Mouse (Mus musculus) neural tube, embryonic 13.5 days (tissue): ENCODE measurements around the gene Zkscan14. TPM values are rescaled to one million over a fixed set of nuclear protein-coding genes. Genes with fewer than 3 reads are reported as not detected.
"Not testable (repeated sequence)": the region's sequence is repeated elsewhere in the genome, so short reads cannot be mapped to it uniquely, and the experiment has no call there.

Experiments used
- ATAC-seq: fragments of 200-750 bp; cut with Nextera tagmentation; 2 replicates; pipeline ENCODE4 v1.8.0; 2017; ENCODE audit warnings: low read depth, mild to moderate bottlenecking, moderate TSS enrichment, moderate library complexity
- H3K27ac ChIP-seq: fragments of 300-500 bp; sonication (generic); replicated peaks from 2 replicates; pipeline ENCODE4 v1.5.1; 2015; ENCODE audit warnings: moderate library complexity, mild to moderate bottlenecking, inconsistent platforms
- H3K27me3 ChIP-seq: fragments of 300-500 bp; sonication (generic); 2 replicates; pipeline ENCODE4 v1.6.1; 2015; ENCODE audit warnings: mild to moderate bottlenecking, inconsistent platforms
- H3K36me3 ChIP-seq: fragments of 300-500 bp; sonication (generic); 2 replicates; pipeline ENCODE4 v1.6.1; 2015; ENCODE audit warnings: mild to moderate bottlenecking, inconsistent platforms
- H3K4me1 ChIP-seq: fragments of 300-500 bp; sonication (generic); replicated peaks from 2 replicates; pipeline ENCODE4 v1.6.1; 2015; ENCODE audit warnings: inconsistent platforms
- H3K4me2 ChIP-seq: fragments of 300-500 bp; sonication (generic); 2 replicates; pipeline ENCODE4 v1.6.1; 2015; ENCODE audit warnings: inconsistent platforms, mild to moderate bottlenecking, moderate library complexity
- H3K4me3 ChIP-seq: fragments of 300-500 bp; sonication (generic); 2 replicates; pipeline ENCODE4 v1.5.1; 2015; ENCODE audit warnings: mild to moderate bottlenecking, inconsistent platforms
- H3K9ac ChIP-seq: fragments of 300-500 bp; sonication (generic); 2 replicates; pipeline ENCODE4 v1.6.1; 2015; ENCODE audit warnings: moderate library complexity, mild to moderate bottlenecking, inconsistent platforms
- H3K9me3 ChIP-seq: fragments of 300-500 bp; sonication (generic); 2 replicates; pipeline ENCODE4 v1.6.1; 2016; ENCODE audit warnings: inconsistent platforms
- WGBS: fragments of 180-500 bp; shearing (Covaris S2); methylation state at CpG from one replicate; pipeline ENCODE4 v1.1.7; 2015; 5-methylcytosine and 5-hydroxymethylcytosine counted together
- polyA plus RNA-seq: library from polyadenylated mRNA; unstranded; fragments of >200 nt; fragmentation: Nextera tagmentation; extraction: Ambion mirVana; gene quantifications from 2 replicates; pipeline ENCODE4 v1.2.1, GENCODE M21; 2015

Zkscan14 gene
- polyA plus RNA-seq, 1 experiment from 2014 or later: 13.6 TPM

- Histone ChIP-seq H3K4me1 (no peaks in the 10 kb centered on the region), H3K9ac (no peak overlapping the region), H3K27me3 (no peaks in the 10 kb centered on the region), H3K36me3 (peaks cover 69% of the 10 kb centered on the region), H3K27ac (no peak overlapping the region), H3K4me3 (no peak overlapping the region), H3K9me3 (no peaks in the 10 kb centered on the region), H3K4me2 (no peak overlapping the region)
- 95% methylated on average over 21 of the region's 21 CpGs for WGBS
- ATAC-seq: no peak
Observed at GRCm38 (mm10) chr5:145218206-145218605, 16.5 kb upstream of the Zkscan14 start.

GRCm38 (mm10) chr5:145217746-145218145 lies 16.1 kb upstream of the Zkscan14 start:
- Histone ChIP-seq H3K4me2 (no peak overlapping the region), H3K4me3 (no peak overlapping the region), H3K9ac (no peak overlapping the region), H3K9me3 (no peaks in the 10 kb centered on the region), H3K36me3 (peaks cover 72% of the 10 kb centered on the region), H3K4me1 (no peaks in the 10 kb centered on the region), H3K27ac (no peak overlapping the region), H3K27me3 (no peaks in the 10 kb centered on the region)
- WGBS: 83% methylated on average over 6 of the region's 6 CpGs
- ATAC-seq: no peak

- Histone ChIP-seq H3K4me2 (no peak overlapping the region), H3K4me1 (no peaks in the 10 kb centered on the region), H3K27ac (no peak overlapping the region), H3K9me3 (no peaks in the 10 kb centered on the region), H3K27me3 (no peaks in the 10 kb centered on the region), H3K36me3 (peaks cover 78% of the 10 kb centered on the region), H3K4me3 (no peak overlapping the region), H3K9ac (no peak overlapping the region)
- ATAC-seq: no peak
- WGBS: 73% methylated on average over 4 of the region's 4 CpGs
Observed at GRCm38 (mm10) chr5:145214679-145215078, 13.0 kb upstream of the Zkscan14 start.

- WGBS: 91% methylated on average over 3 of the region's 3 CpGs
Observed at GRCm38 (mm10) chr5:145213505-145213904, 11.8 kb upstream of the Zkscan14 start.

GRCm38 (mm10) chr5:145212216-145212615 lies 10.5 kb upstream of the Zkscan14 start:
- no peaks in the 10 kb centered on the region for H3K27me3 ChIP-seq
- peaks cover 72% of the 10 kb centered on the region for H3K36me3 ChIP-seq
- no peak overlapping the region for H3K9ac ChIP-seq
- H3K4me3 ChIP-seq: no peak overlapping the region
- no peak for ATAC-seq
- no peaks in the 10 kb centered on the region for H3K9me3 ChIP-seq
- WGBS: 93% methylated on average over 4 of the region's 4 CpGs
- no peak overlapping the region for H3K27ac ChIP-seq
- H3K4me1 ChIP-seq: no peaks in the 10 kb centered on the region
- no peak overlapping the region for H3K4me2 ChIP-seq

More at GRCm38 (mm10) chr5:145213505-145213904, 11.8 kb upstream of the Zkscan14 start:
- no peak overlapping the region for H3K9ac ChIP-seq
- H3K36me3 ChIP-seq: peaks cover 77% of the 10 kb centered on the region
- H3K4me2 ChIP-seq: no peak overlapping the region
- no peak overlapping the region for H3K27ac ChIP-seq
- H3K27me3 ChIP-seq: no peaks in the 10 kb centered on the region
- no peaks in the 10 kb centered on the region for H3K9me3 ChIP-seq
- no peak for ATAC-seq
- no peak overlapping the region for H3K4me3 ChIP-seq
- H3K4me1 ChIP-seq: no peaks in the 10 kb centered on the region

GRCm38 (mm10) chr5:145211340-145211739 lies 9.7 kb upstream of the Zkscan14 start:
- 94% methylated on average over 4 of the region's 4 CpGs for WGBS
- Histone ChIP-seq H3K4me3 (no peak overlapping the region), H3K36me3 (peaks cover 76% of the 10 kb centered on the region), H3K9ac (no peak overlapping the region), H3K4me1 (no peaks in the 10 kb centered on the region), H3K9me3 (no peaks in the 10 kb centered on the region), H3K27me3 (no peaks in the 10 kb centered on the region), H3K27ac (no peak overlapping the region), H3K4me2 (no peak overlapping the region)
- no peak for ATAC-seq

- ATAC-seq, H3K4me3 ChIP-seq, H3K9me3 ChIP-seq, H3K9ac ChIP-seq, H3K4me2 ChIP-seq, H3K27me3 ChIP-seq, H3K27ac ChIP-seq: not testable (repeated sequence)
- Histone ChIP-seq H3K4me1 (peaks cover 13% of the 10 kb centered on the region), H3K36me3 (peaks cover 56% of the 10 kb centered on the region)
- 37% methylated on average over 11 of the region's 11 CpGs for WGBS
Observed at GRCm38 (mm10) chr5:145208391-145208790, 6.7 kb upstream of the Zkscan14 start.

GRCm38 (mm10) chr5:145207954-145208353 lies 6.3 kb upstream of the Zkscan14 start:
- peaks cover 53% of the 10 kb centered on the region for H3K36me3 ChIP-seq
- ATAC-seq: no peak
- no peak overlapping the region for H3K4me2 ChIP-seq
- no peak overlapping the region for H3K4me3 ChIP-seq
- H3K9ac ChIP-seq: no peak overlapping the region
- peaks cover 13% of the 10 kb centered on the region for H3K4me1 ChIP-seq
- H3K27me3 ChIP-seq: no peaks in the 10 kb centered on the region
- no peak overlapping the region for H3K27ac ChIP-seq
- no peaks in the 10 kb centered on the region for H3K9me3 ChIP-seq
- 87% methylated on average over 6 of the region's 6 CpGs for WGBS

GRCm38 (mm10) chr5:145207385-145207784 lies 5.7 kb upstream of the Zkscan14 start:
- Histone ChIP-seq H3K4me2 (no peak overlapping the region), H3K4me3 (no peak overlapping the region), H3K27ac (no peak overlapping the region), H3K9ac (no peak overlapping the region), H3K36me3 (peaks cover 47% of the 10 kb centered on the region), H3K27me3 (no peaks in the 10 kb centered on the region), H3K9me3 (no peaks in the 10 kb centered on the region), H3K4me1 (peaks cover 13% of the 10 kb centered on the region)
- 95% methylated on average over 6 of the region's 6 CpGs for WGBS
- no peak for ATAC-seq

GRCm38 (mm10) chr5:145205041-145205440 lies 3.4 kb upstream of the Zkscan14 start:
- no peak overlapping the region for H3K27ac ChIP-seq
- H3K36me3 ChIP-seq: peaks cover 24% of the 10 kb centered on the region
- H3K4me1 ChIP-seq: peaks cover 26% of the 10 kb centered on the region
- H3K27me3 ChIP-seq: no peaks in the 10 kb centered on the region
- peak overlapping the region; percentile 62 for H3K4me2 ChIP-seq
- WGBS: 18% methylated on average over 9 of the region's 9 CpGs
- peak overlapping the region; percentile 52 for H3K4me3 ChIP-seq
- no peaks in the 10 kb centered on the region for H3K9me3 ChIP-seq
- peak overlapping the region; percentile 70 for H3K9ac ChIP-seq
- ATAC-seq: no peak

GRCm38 (mm10) chr5:145203936-145204691 lies 2.4 kb upstream of the Zkscan14 start, which contains the start of gene Zkscan5:
Gene Zkscan5 (plus strand): TSS chr5:145204562.
- H3K9ac ChIP-seq: peak within 1 kb of the TSS; percentile 70
- no peaks in the 10 kb centered on the region for H3K9me3 ChIP-seq
- H3K36me3 ChIP-seq: peaks cover 14% of the 10 kb centered on the region
- under 1% methylated on average over 22 of the region's 22 CpGs for WGBS
- H3K4me2 ChIP-seq: peak within 1 kb of the TSS; percentile 62
- H3K4me1 ChIP-seq: peaks cover 35% of the 10 kb centered on the region
- peak within 1 kb of the TSS; percentile 52 for H3K4me3 ChIP-seq
- peak; percentile 95 for ATAC-seq
- peak within 1 kb of the TSS; percentile 90 for H3K27ac ChIP-seq
- no peaks in the 10 kb centered on the region for H3K27me3 ChIP-seq

GRCm38 (mm10) chr5:145202446-145202845 lies 778 bp upstream of the Zkscan14 start:
- 50% methylated on average over 3 of the region's 3 CpGs for WGBS
- no peak overlapping the region; the same call in 1 of the 2 replicates for H3K4me3 ChIP-seq
- peaks cover 35% of the 10 kb centered on the region for H3K4me1 ChIP-seq
- no peaks in the 10 kb centered on the region for H3K9me3 ChIP-seq
- H3K27ac ChIP-seq: no peak overlapping the region
- H3K27me3 ChIP-seq: no peaks in the 10 kb centered on the region
- H3K9ac ChIP-seq: no peak overlapping the region
- H3K4me2 ChIP-seq: no peak overlapping the region
- no peak for ATAC-seq
- H3K36me3 ChIP-seq: peaks cover 18% of the 10 kb centered on the region
